ENCODE assay signal across 9 mouse cellular contexts in the genomic region with DNA sequence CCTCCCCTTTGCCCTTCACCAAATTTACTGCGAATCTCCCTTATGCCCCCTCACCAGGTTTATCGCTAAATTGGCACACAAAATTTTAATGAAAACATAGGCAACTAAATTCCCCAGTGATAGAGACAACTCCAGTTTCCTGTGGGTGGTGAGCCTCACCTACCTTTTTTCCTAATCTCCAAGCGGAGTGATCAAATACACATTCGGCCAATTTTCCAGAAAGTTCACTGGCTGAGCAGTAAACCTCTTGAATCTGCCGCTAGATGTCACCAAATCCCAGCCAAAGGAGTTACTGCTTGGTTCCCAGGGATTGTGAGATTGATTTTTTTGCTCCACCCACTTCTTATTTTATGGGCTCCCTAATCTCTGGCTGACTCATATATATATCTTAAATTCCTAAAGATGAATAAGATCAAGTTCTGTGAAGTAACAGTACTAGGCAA. TPM values are rescaled to one million over a fixed set of nuclear protein-coding genes. Genes with fewer than 3 reads are reported as not detected.
DNase-seq lines count a peak whose midpoint lies in the region; ATAC-seq and TF ChIP-seq lines count a peak whose summit lies in the region.
"Had no signal": no experiment of that assay in that cellular context is flagged by ENCODE, and none has a peak within 500 bp of the region (broad histone marks: within the 10 kb centered on the region; RNA-seq: fewer than 3 reads in every experiment).

No protein-coding gene starts in this region.

- ATAC-seq in forebrain, embryonic 11.5 days (replicated peaks; ENCODE audit: low FRiP score): no peak
- ATAC-seq in lung, embryonic 15.5 days (ENCODE audit: borderline replicate concordance, extremely low read depth, low FRiP score, low TSS enrichment): no peak

- peak overlapping the region; percentile 43 for H3K4me2 ChIP-seq in forebrain, embryonic 11.5 days (ENCODE audit: low read depth, low read length, severe bottlenecking)
- H3K4me2 ChIP-seq in lung, embryonic 15.5 days: peak overlapping the region; percentile 55

- peaks cover 8% of the 10 kb centered on the region for H3K36me3 ChIP-seq in ES-Bruce4 (ENCODE audit: control insufficient read depth, insufficient read depth, low read length, poor library complexity, severe bottlenecking)
- H3K36me3 ChIP-seq in forebrain, embryonic 11.5 days (ENCODE audit: control insufficient read depth, insufficient read depth, low read length): no peaks in the 10 kb centered on the region
- H3K36me3 ChIP-seq in lung, embryonic 15.5 days: peaks cover 5% of the 10 kb centered on the region; the same call in 1 of the 2 replicates

- no peaks in the 10 kb centered on the region for H3K9me3 ChIP-seq in ES-Bruce4 (replicated peaks; ENCODE audit: control insufficient read depth, insufficient read depth, low read length, poor library complexity, severe bottlenecking)
- no peaks in the 10 kb centered on the region for H3K9me3 ChIP-seq in forebrain, embryonic 11.5 days (ENCODE audit: control insufficient read depth, low read length)
- H3K9me3 ChIP-seq in lung, embryonic 15.5 days: no peaks in the 10 kb centered on the region

- peak; percentile 87 for DNase-seq in brain, embryonic 14.5 days (ENCODE audit: low read depth)
- peak; percentile 55 for DNase-seq in forebrain, embryonic 11.5 days (ENCODE audit: low spot score)
- peak; percentile 2 for DNase-seq in heart, postnatal 25 days (ENCODE audit: low spot score)
- DNase-seq in layer of hippocampus, adult 18-20 months (ENCODE audit: low spot score in 2 of 2): peak; percentile 38 to 75
- DNase-seq in ovary, postnatal 36 days (ENCODE audit: low spot score): peak; percentile 6
- DNase-seq in urinary bladder, postnatal 25 days (ENCODE audit: low spot score): peak; percentile 30

- peaks cover 2% of the 10 kb centered on the region for H3K4me1 ChIP-seq in ES-Bruce4 (ENCODE audit: control insufficient read depth, insufficient read depth, low read length)
- H3K4me1 ChIP-seq in forebrain, embryonic 11.5 days (replicated peaks; ENCODE audit: control insufficient read depth, insufficient read depth, low read length): no peaks in the 10 kb centered on the region
- H3K4me1 ChIP-seq in lung, embryonic 15.5 days: 0 out of 2 replicates have a peak, but pooled peaks cover 8% of the 10 kb centered on the region

- intact Hi-C loops in heart, postnatal 25 days (cut with DNase I): loop anchor here (2.0 kb wide), 1 partner anchor 272 kb away; no protein-coding TSS in a partner anchor

- H3K27ac ChIP-seq in ES-Bruce4 (ENCODE audit: insufficient read depth, low read length): peak overlapping the region; percentile 88
- H3K27ac ChIP-seq in forebrain, embryonic 11.5 days (ENCODE audit: low read depth, low read length): no peak overlapping the region
- peak overlapping the region; percentile 94 for H3K27ac ChIP-seq in lung, embryonic 15.5 days

- peak overlapping the region; percentile 100 for H3K4me3 ChIP-seq in ES-Bruce4 (ENCODE audit: low read depth, low read length)
- H3K4me3 ChIP-seq in forebrain, embryonic 11.5 days (ENCODE audit: low read depth, low read length): no peak overlapping the region; the same call in 1 of the 2 replicates
- peak overlapping the region; percentile 53 for H3K4me3 ChIP-seq in lung, embryonic 15.5 days

- TF ChIP-seq EP300 in ES-Bruce4 (IDR thresholded peaks at IDR 0.05; ENCODE audit: insufficient read depth, low read depth, low read length): no peak

- 36% methylated on average over 5 of the region's 5 CpGs for WGBS in forebrain, embryonic 11.5 days
- 19% methylated on average over 5 of the region's 5 CpGs for WGBS in lung, embryonic 15.5 days

- H3K9ac ChIP-seq in ES-Bruce4 (ENCODE audit: low read depth, poor library complexity, severe bottlenecking): peak overlapping the region; percentile 95
- H3K9ac ChIP-seq in forebrain, embryonic 11.5 days (ENCODE audit: low read length): peak overlapping the region; percentile 59
- H3K9ac ChIP-seq in lung, embryonic 15.5 days: peak overlapping the region; percentile 52

- no peaks in the 10 kb centered on the region for H3K27me3 ChIP-seq in ES-Bruce4 (ENCODE audit: control insufficient read depth, insufficient read depth, low read length, poor library complexity, severe bottlenecking)
- H3K27me3 ChIP-seq in forebrain, embryonic 11.5 days (ENCODE audit: control insufficient read depth, insufficient read depth, low read length): no peaks in the 10 kb centered on the region
- H3K27me3 ChIP-seq in lung, embryonic 15.5 days: no peaks in the 10 kb centered on the region

- TF ChIP-seq POLR2A in ES-Bruce4 (IDR thresholded peaks at IDR 0.05; ENCODE audit: insufficient read depth, low read length): no peak
- TF ChIP-seq POLR2A in brain, embryonic 14.5 days (IDR thresholded peaks at IDR 0.05; ENCODE audit: borderline replicate concordance, extremely low read depth, insufficient read depth, insufficient read length, poor library complexity, severe bottlenecking): no peak

- TF ChIP-seq CTCF in ES-Bruce4 (IDR thresholded peaks at IDR 0.05; ENCODE audit: low read depth, low read length): no peak
- TF ChIP-seq CTCF in brain, embryonic 14.5 days (IDR thresholded peaks at IDR 0.05; ENCODE audit: borderline replicate concordance, extremely low read depth, insufficient read depth, insufficient read length): peak; percentile 62; the same call in 1 of the 2 replicates

RNA-seq across cellular contexts. Expression of a gene that starts 0.8 kb away (rescaled TPM):
- polyA plus RNA-seq in ES-Bruce4 (2011; ENCODE audit: insufficient read depth, insufficient read length, low read depth, missing spikeins): 791 and 797 TPM in 2 replicates
- 369 and 380 TPM in 2 replicates for polyA plus RNA-seq in brain, embryonic 14.5 days (2012; rRNA removed)
- 550 and 558 TPM in 2 replicates for polyA plus RNA-seq in forebrain, embryonic 11.5 days (2014; fragmentation: Nextera tagmentation; extraction: Ambion mirVana)
- 100 to 1,000 TPM in 1 of 2 experiments, 10 to 100 TPM in 1; 89.8 to 107 TPM for total RNA-seq in heart, postnatal 25 days (2021)
- 100 to 1,000 TPM; 362 to 377 TPM for total RNA-seq in layer of hippocampus, adult 18-20 months (2021)
- polyA plus RNA-seq in lung, embryonic 15.5 days (2015; fragmentation: Nextera tagmentation; extraction: Ambion mirVana): 549 and 553 TPM in 2 replicates

RNA-seq across cellular contexts. Expression of a gene that starts 34.9 kb away (rescaled TPM):
- 2.4 and 3.1 TPM in 2 replicates for polyA plus RNA-seq in ES-Bruce4 (2011; ENCODE audit: insufficient read depth, insufficient read length, low read depth, missing spikeins)
- 10.9 and 11.8 TPM in 2 replicates for polyA plus RNA-seq in brain, embryonic 14.5 days (2012; rRNA removed)
- 9.7 and 11.2 TPM in 2 replicates for polyA plus RNA-seq in forebrain, embryonic 11.5 days (2014; fragmentation: Nextera tagmentation; extraction: Ambion mirVana)
- 1 to 10 TPM; 3.7 to 4.6 TPM for total RNA-seq in heart, postnatal 25 days (2021)
- total RNA-seq in layer of hippocampus, adult 18-20 months (2021): 10 to 100 TPM; 15.8 to 15.9 TPM
- 11.5 and 12.1 TPM in 2 replicates for polyA plus RNA-seq in lung, embryonic 15.5 days (2015; fragmentation: Nextera tagmentation; extraction: Ambion mirVana)

RNA-seq across cellular contexts. Expression of a gene that starts 37.3 kb away (rescaled TPM):
- polyA plus RNA-seq in ES-Bruce4 (2011; ENCODE audit: insufficient read depth, insufficient read length, low read depth, missing spikeins): not detected in 2 replicates
- polyA plus RNA-seq in brain, embryonic 14.5 days (2012; rRNA removed): 0.04 and 0.05 TPM in 2 replicates
- polyA plus RNA-seq in forebrain, embryonic 11.5 days (2014; fragmentation: Nextera tagmentation; extraction: Ambion mirVana): not detected in 2 replicates
- total RNA-seq in heart, postnatal 25 days (2021): not detected
- under 1 TPM in 1 of 2 experiments, not detected in 1; 0.35 TPM for total RNA-seq in layer of hippocampus, adult 18-20 months (2021)
- 0.10 TPM in 1 of 2 replicates, not detected in the other for polyA plus RNA-seq in lung, embryonic 15.5 days (2015; fragmentation: Nextera tagmentation; extraction: Ambion mirVana)
- polyA plus RNA-seq: gonadal fat pad, adult 2 months had no signal

Comparison
In these comparisons a context has a peak if more than half of its experiments do, and no peak if none do; other contexts are left out.
1. DNase-seq: peak in every context shown above with its lines; median percentile 87 in brain, embryonic 14.5 days; 56 in layer of hippocampus, adult 18-20 months; 55 in forebrain, embryonic 11.5 days; 30 in urinary bladder, postnatal 25 days; 6 in ovary, postnatal 36 days; 2 in heart, postnatal 25 days.